10 mouse cellular contexts compared by ENCODE assay signal in genomic region chr1:180992142-180992541, GRCm38 (mm10). TPM values are rescaled to one million over a fixed set of nuclear protein-coding genes. Genes with fewer than 3 reads are reported as not detected.
DNase-seq lines count a peak whose midpoint lies in the region; TF ChIP-seq lines count a peak whose summit lies in the region.
"Had no signal": no experiment of that assay in that cellular context is flagged by ENCODE, and none has a peak within 500 bp of the region (broad histone marks: within the 10 kb centered on the region; RNA-seq: fewer than 3 reads in every experiment).

No protein-coding gene starts in this region.

- TF ChIP-seq CTCF in heart, adult 2 months (IDR thresholded peaks at IDR 0.05), result peak; percentile 90
- no peak for TF ChIP-seq CTCF in thymus, adult 2 months (IDR thresholded peaks at IDR 0.05; ENCODE audit: borderline replicate concordance, control insufficient read depth, extremely low read depth, insufficient read depth, low read length, poor library complexity)
- TF ChIP-seq CTCF in small intestine, adult 2 months (IDR thresholded peaks at IDR 0.05; ENCODE audit: extremely low read depth, insufficient read length, insufficient replicate concordance, low read depth, low read length), result 0 out of 2 replicates have a peak, but pooled peaks have one; percentile 39

- no peaks in the 10 kb centered on the region; the same call in 1 of the 2 replicates for H3K4me1 ChIP-seq in heart, adult 2 months (ENCODE audit: control insufficient read depth, insufficient read depth, low read length)
- peaks cover 2% of the 10 kb centered on the region for H3K4me1 ChIP-seq in thymus, adult 2 months (replicated peaks; ENCODE audit: control insufficient read depth, insufficient read depth, low read length)
- no peaks in the 10 kb centered on the region for H3K4me1 ChIP-seq in small intestine, adult 2 months (ENCODE audit: control insufficient read depth, insufficient read depth, insufficient read length, low read length)
- H3K4me1 ChIP-seq: embryonic facial prominence, embryonic 13.5 days; limb, embryonic 13.5 days had no signal

- no peaks in the 10 kb centered on the region for H3K27me3 ChIP-seq in heart, adult 2 months (ENCODE audit: control insufficient read depth, insufficient read depth, low read length)
- H3K27me3 ChIP-seq in thymus, adult 2 months (ENCODE audit: control insufficient read depth, insufficient read depth, low read length), result no peaks in the 10 kb centered on the region
- no peaks in the 10 kb centered on the region for H3K27me3 ChIP-seq in small intestine, adult 2 months (ENCODE audit: control insufficient read depth, insufficient read depth, low read length)
- H3K27me3 ChIP-seq: embryonic facial prominence, embryonic 13.5 days; limb, embryonic 13.5 days had no signal

- no peaks in the 10 kb centered on the region for H3K36me3 ChIP-seq in heart, adult 2 months (ENCODE audit: control insufficient read depth, insufficient read depth, low read length)
- no peaks in the 10 kb centered on the region for H3K36me3 ChIP-seq in thymus, adult 2 months (ENCODE audit: control insufficient read depth, insufficient read depth, low read length)
- H3K36me3 ChIP-seq in small intestine, adult 2 months (ENCODE audit: control insufficient read depth, insufficient read depth, low read length), result 0 out of 2 replicates have a peak, but pooled peaks cover 5% of the 10 kb centered on the region
- H3K36me3 ChIP-seq: embryonic facial prominence, embryonic 13.5 days; limb, embryonic 13.5 days had no signal

- TF ChIP-seq EP300 in heart, adult 2 months (IDR thresholded peaks at IDR 0.05; ENCODE audit: insufficient read depth, low read depth, low read length), result 0 out of 2 replicates have a peak, but pooled peaks have one; percentile 11

- WGBS in heart, adult 2 months, result 33% methylated on average over 3 of the region's 3 CpGs
- WGBS in thymus, adult 2 months, result 52% methylated on average over 3 of the region's 3 CpGs
- WGBS in small intestine, adult 2 months, result 42% methylated on average over 3 of the region's 3 CpGs

- H3K79me2 ChIP-seq in heart, adult 2 months (replicated peaks; ENCODE audit: control insufficient read depth, insufficient read depth, low read length), result no peaks in the 10 kb centered on the region

- DNase-seq in heart, adult 2 months, result no peak
- no peak for DNase-seq in heart, postnatal 25 days (ENCODE audit: low spot score)
- peak; percentile 45 for DNase-seq in thymus, adult 2 months
- no peak for DNase-seq in thymus, adult 18-20 months
- peak; percentile 70 for DNase-seq in cerebellum, adult 9-10 months
- DNase-seq in kidney, postnatal 14 days, result peak; percentile 68
- DNase-seq in ovary, postnatal 10 days (ENCODE audit: low spot score), result no peak

- intact Hi-C loops in heart, adult 2 months (cut with DNase I), result loop anchor here (1.0 to 5.0 kb wide), 2 partner anchors 47 to 105 kb away; no protein-coding TSS in a partner anchor
- intact Hi-C loops in heart, postnatal 25 days (cut with DNase I), result loop anchor here (1.0 kb wide), 1 partner anchor 47 kb away; no protein-coding TSS in a partner anchor

- no peak overlapping the region for H3K27ac ChIP-seq in heart, adult 2 months
- no peak overlapping the region for H3K27ac ChIP-seq in thymus, adult 2 months (ENCODE audit: control insufficient read depth, insufficient read depth, low read length)
- H3K27ac ChIP-seq in small intestine, adult 2 months (ENCODE audit: insufficient read depth, low read depth, low read length), result no peak overlapping the region
- H3K27ac ChIP-seq: embryonic facial prominence, embryonic 13.5 days; limb, embryonic 13.5 days had no signal

- no peak overlapping the region for H3K4me3 ChIP-seq in heart, adult 2 months
- H3K4me3 ChIP-seq in thymus, adult 2 months (ENCODE audit: control insufficient read depth, insufficient read depth, low read length), result no peak overlapping the region
- no peak overlapping the region for H3K4me3 ChIP-seq in small intestine, adult 2 months (ENCODE audit: low read depth, low read length)
- H3K4me3 ChIP-seq: embryonic facial prominence, embryonic 13.5 days; limb, embryonic 13.5 days had no signal

- H3K9ac ChIP-seq in heart, adult 2 months (ENCODE audit: low read depth, low read length), result no peak overlapping the region
- H3K9ac ChIP-seq: embryonic facial prominence, embryonic 13.5 days; limb, embryonic 13.5 days had no signal

- TF ChIP-seq POLR2A in heart, adult 2 months (IDR thresholded peaks at IDR 0.05; ENCODE audit: insufficient read depth, low read depth, low read length), result no peak
- no peak for TF ChIP-seq POLR2A in thymus, adult 2 months (IDR thresholded peaks at IDR 0.05; ENCODE audit: control insufficient read depth, extremely low read depth, insufficient read depth, low read length, poor library complexity)
- TF ChIP-seq POLR2A in small intestine, adult 2 months (IDR thresholded peaks at IDR 0.05; ENCODE audit: low read depth, low read length), result no peak

RNA-seq across cellular contexts. Expression of gene Ephx1, which starts 28.6 kb away (rescaled TPM):
- 10 to 100 TPM; 29.8 to 40.4 TPM for total RNA-seq in heart, adult 2 months (2021)
- polyA plus RNA-seq in heart, adult 2 months (2012; rRNA removed), result 41.1 and 45.1 TPM in 2 replicates
- total RNA-seq in heart, postnatal 25 days (2021), result 10 to 100 TPM; 22.5 to 40.8 TPM
- 33.2 and 39.3 TPM in 2 replicates for polyA plus RNA-seq in thymus, adult 2 months (2012; rRNA removed)
- polyA plus RNA-seq in small intestine, adult 2 months (2012; rRNA removed), result 10.0 and 10.6 TPM in 2 replicates

RNA-seq across cellular contexts. Expression of gene Tmem63a, which starts 50.0 kb away (rescaled TPM):
- total RNA-seq in heart, adult 2 months (2021), result 10 to 100 TPM; 13.2 to 15.8 TPM
- 27.5 and 34.5 TPM in 2 replicates for polyA plus RNA-seq in heart, adult 2 months (2012; rRNA removed)
- 10 to 100 TPM; 15.1 to 16.3 TPM for total RNA-seq in heart, postnatal 25 days (2021)
- polyA plus RNA-seq in thymus, adult 2 months (2012; rRNA removed), result 47.3 and 49.3 TPM in 2 replicates
- polyA plus RNA-seq in small intestine, adult 2 months (2012; rRNA removed), result 23.5 and 31.9 TPM in 2 replicates

RNA-seq across cellular contexts. Expression of gene Lefty1, which starts 57.3 kb away (rescaled TPM):
- under 1 TPM; 0.41 to 0.57 TPM for total RNA-seq in heart, adult 2 months (2021)
- 3.0 and 3.3 TPM in 2 replicates for polyA plus RNA-seq in heart, adult 2 months (2012; rRNA removed)
- total RNA-seq in heart, postnatal 25 days (2021), result under 1 TPM; 0.17 to 0.94 TPM
- polyA plus RNA-seq in thymus, adult 2 months (2012; rRNA removed), result 6.0 and 6.4 TPM in 2 replicates
- polyA plus RNA-seq in small intestine, adult 2 months (2012; rRNA removed), result 6.3 and 7.1 TPM in 2 replicates

RNA-seq across cellular contexts. Expression of gene 9130409I23Rik, which starts 58.9 kb away (rescaled TPM):
- not detected for total RNA-seq in heart, adult 2 months (2021)
- polyA plus RNA-seq in heart, adult 2 months (2012; rRNA removed), result not detected in 2 replicates
- not detected for total RNA-seq in heart, postnatal 25 days (2021)
- polyA plus RNA-seq in thymus, adult 2 months (2012; rRNA removed), result 0.06 and 0.09 TPM in 2 replicates
- polyA plus RNA-seq in small intestine, adult 2 months (2012; rRNA removed), result not detected in 2 replicates
- polyA plus RNA-seq: embryonic facial prominence, embryonic 13.5 days; limb, embryonic 13.5 days had no signal

Comparison
In these comparisons a context has a peak if more than half of its experiments do, and no peak if none do; other contexts are left out.
1. DNase-seq: peak in thymus, adult 2 months (single experiment), cerebellum, adult 9-10 months (single experiment) and kidney, postnatal 14 days (single experiment); none in heart, adult 2 months (0 of 2), heart, postnatal 25 days (single experiment), thymus, adult 18-20 months (0 of 2) and ovary, postnatal 10 days (single experiment).